22 mouse cellular contexts compared by ENCODE assay signal in genomic region chr6:134968326-134968725, GRCm38 (mm10). TPM values are rescaled to one million over a fixed set of nuclear protein-coding genes. Genes with fewer than 3 reads are reported as not detected.
DNase-seq lines count a peak whose midpoint lies in the region; ATAC-seq and TF ChIP-seq lines count a peak whose summit lies in the region.
"Had no signal": no experiment of that assay in that cellular context is flagged by ENCODE, and none has a peak within 500 bp of the region (broad histone marks: within the 10 kb centered on the region; RNA-seq: fewer than 3 reads in every experiment).

No protein-coding gene starts in this region.

- H3K27me3 ChIP-seq in kidney, embryonic 15.5 days = no peaks in the 10 kb centered on the region
- no peaks in the 10 kb centered on the region for H3K27me3 ChIP-seq in Patski
- H3K27me3 ChIP-seq: embryonic facial prominence, embryonic 13.5 days; embryonic facial prominence, embryonic 15.5 days; forebrain, embryonic 12.5 days had no signal

- no peak for ATAC-seq in kidney, embryonic 15.5 days (replicated peaks; ENCODE audit: low FRiP score)
- peak; percentile 44 for ATAC-seq in Patski
- ATAC-seq: forebrain, embryonic 14.5 days; forebrain, embryonic 16.5 days had no signal

- POLR2A ChIA-PET in Patski (lab: Charles Lee) = interaction anchor here (0.6 kb wide), 1 partner anchor 20 kb away, joined by 4 read pairs; no protein-coding TSS in a partner anchor

- in situ Hi-C loops in Patski (cut with MboI; ENCODE audit: low pct_unique_long_range_greater_than_20kb) = no loop called here

- no peak overlapping the region for H3K9ac ChIP-seq in kidney, embryonic 15.5 days
- H3K9ac ChIP-seq: embryonic facial prominence, embryonic 13.5 days; embryonic facial prominence, embryonic 15.5 days; forebrain, embryonic 12.5 days had no signal

- H3K4me2 ChIP-seq in kidney, embryonic 15.5 days = no peak overlapping the region
- H3K4me2 ChIP-seq: embryonic facial prominence, embryonic 13.5 days; embryonic facial prominence, embryonic 15.5 days; forebrain, embryonic 12.5 days had no signal

- no peak for TF ChIP-seq CTCF in Patski (IDR thresholded peaks at IDR 0.05)

- peaks cover 9% of the 10 kb centered on the region; the same call in 1 of the 2 replicates for H3K4me1 ChIP-seq in kidney, embryonic 15.5 days
- H3K4me1 ChIP-seq: embryonic facial prominence, embryonic 13.5 days; embryonic facial prominence, embryonic 15.5 days; forebrain, embryonic 12.5 days had no signal

- 40% methylated on average over 1 of the region's 1 CpGs for WGBS in kidney, embryonic 15.5 days

- no peak overlapping the region for H3K27ac ChIP-seq in kidney, embryonic 15.5 days
- H3K27ac ChIP-seq: embryonic facial prominence, embryonic 13.5 days; embryonic facial prominence, embryonic 15.5 days; forebrain, embryonic 10.5 days; forebrain, embryonic 12.5 days had no signal

- peak; percentile 25 to 38 for DNase-seq in kidney, postnatal 4 days
- DNase-seq in 416B (ENCODE audit: low read depth) = peak; percentile 27
- no peak for DNase-seq in Patski (ENCODE audit: low read depth, low spot score)
- DNase-seq in adrenal gland, adult 8-10 months = no peak
- DNase-seq in frontal cortex, postnatal 36 days (ENCODE audit: low spot score in 2 of 2) = no peak
- DNase-seq: adrenal gland, postnatal 10 days; adrenal gland, postnatal 25 days; cerebellum, adult 11 months; cerebellum, adult 18-20 months; cerebellum, adult 8-10 months; cerebellum, adult 9-11 months; cerebellum, postnatal 14 days; cerebellum, postnatal 36 days; embryo, embryonic 11 days had no signal

- H3K9me3 ChIP-seq in kidney, embryonic 15.5 days (replicated peaks) = no peaks in the 10 kb centered on the region; the same call in 1 of the 2 replicates
- H3K9me3 ChIP-seq: forebrain, embryonic 12.5 days had no signal

- CTCF ChIA-PET in Patski (lab: Charles Lee) = no interaction called here

- no peaks in the 10 kb centered on the region for H3K36me3 ChIP-seq in kidney, embryonic 15.5 days
- H3K36me3 ChIP-seq: embryonic facial prominence, embryonic 13.5 days; embryonic facial prominence, embryonic 15.5 days; forebrain, embryonic 10.5 days; forebrain, embryonic 12.5 days had no signal

- no peak overlapping the region for H3K4me3 ChIP-seq in kidney, embryonic 15.5 days (replicated peaks)
- H3K4me3 ChIP-seq: embryonic facial prominence, embryonic 13.5 days; embryonic facial prominence, embryonic 15.5 days; erythroblast, embryonic 14.5 days; forebrain, embryonic 10.5 days; forebrain, embryonic 12.5 days had no signal

RNA-seq across cellular contexts. Expression of gene Apold1, which starts 13.2 kb away (rescaled TPM):
- 3.9 and 4.6 TPM in 2 replicates for polyA plus RNA-seq in kidney, embryonic 15.5 days (2015; fragmentation: Nextera tagmentation; extraction: Ambion mirVana)
- 0.23 TPM for polyA plus RNA-seq in Patski (2021)
- 1 to 10 TPM; 1.8 to 8.8 (median 2.2) TPM for total RNA-seq in adrenal gland, adult 8-10 months (2022)

RNA-seq across cellular contexts. Expression of gene Ddx47, which starts 43.1 kb away (rescaled TPM):
- polyA plus RNA-seq in kidney, embryonic 15.5 days (2015; fragmentation: Nextera tagmentation; extraction: Ambion mirVana) = 118 and 120 TPM in 2 replicates
- polyA plus RNA-seq in Patski (2021) = 76.9 TPM
- 10 to 100 TPM; 68.5 to 72.8 (median 72.4) TPM for total RNA-seq in adrenal gland, adult 8-10 months (2022)

RNA-seq across cellular contexts. Expression of gene Cdkn1b, which starts 48.1 kb away (rescaled TPM):
- polyA plus RNA-seq in kidney, embryonic 15.5 days (2015; fragmentation: Nextera tagmentation; extraction: Ambion mirVana) = 15.9 and 17.6 TPM in 2 replicates
- 76.0 TPM for polyA plus RNA-seq in Patski (2021)
- 10 to 100 TPM; 32.9 to 44.0 (median 37.1) TPM for total RNA-seq in adrenal gland, adult 8-10 months (2022)

Comparison
In these comparisons a context has a peak if more than half of its experiments do, and no peak if none do; other contexts are left out.
1. DNase-seq: peak in kidney, postnatal 4 days (2 of 2) and 416B (single experiment); none in Patski (single experiment), adrenal gland, adult 8-10 months (single experiment) and frontal cortex, postnatal 36 days (0 of 2).